Mouse (Mus musculus): ENCODE measurements around the gene Ptpro. TPM values are rescaled to one million over a fixed set of nuclear protein-coding genes. Genes with fewer than 3 reads are reported as not detected.

Gene Ptpro
- polyA plus RNA-seq, 1 experiment from 2014 or later: 10.4 TPM

GRCm38 (mm10) chr6:137364681-137365080, 112.6 kb downstream of the Ptpro start:
- no peak overlapping the region for H3K4me3 ChIP-seq
- peaks cover 10% of the 10 kb centered on the region for H3K4me1 ChIP-seq (replicated peaks)
- H3K27ac ChIP-seq: no peak overlapping the region
- no peaks in the 10 kb centered on the region for H3K9me3 ChIP-seq
- no peaks in the 10 kb centered on the region for H3K27me3 ChIP-seq (ENCODE audit: insufficient read depth, poor library complexity, severe bottlenecking)
- H3K36me3 ChIP-seq: no peaks in the 10 kb centered on the region
- DNase-seq (ENCODE audit: low spot score): no peak
- WGBS: 87% methylated on average over 5 of the region's 5 CpGs

- Histone ChIP-seq H3K9me3 (no peaks in the 10 kb centered on the region), H3K36me3 (no peaks in the 10 kb centered on the region), H3K4me1 (replicated peaks) (peaks cover 10% of the 10 kb centered on the region), H3K4me3 (no peak overlapping the region), H3K27me3 (ENCODE audit: insufficient read depth, poor library complexity, severe bottlenecking) (no peaks in the 10 kb centered on the region), H3K27ac (no peak overlapping the region)
- DNase-seq (ENCODE audit: low spot score): no peak
- WGBS: 79% methylated on average over 2 of the region's 2 CpGs
These were observed 113.5 kb downstream of the Ptpro start for GRCm38 (mm10) chr6:137365637-137366036.

GRCm38 (mm10) chr6:137370745-137371144, 118.6 kb downstream of the Ptpro start:
- Histone ChIP-seq H3K27me3 (ENCODE audit: insufficient read depth, poor library complexity, severe bottlenecking) (no peaks in the 10 kb centered on the region), H3K27ac (no peak overlapping the region), H3K4me1 (replicated peaks) (no peaks in the 10 kb centered on the region), H3K9me3 (no peaks in the 10 kb centered on the region), H3K36me3 (no peaks in the 10 kb centered on the region), H3K4me3 (no peak overlapping the region)
- WGBS: 67% methylated on average over 8 of the region's 8 CpGs
- no peak for DNase-seq (ENCODE audit: low spot score)

- H3K27ac ChIP-seq: no peak overlapping the region
- no peaks in the 10 kb centered on the region for H3K9me3 ChIP-seq
- H3K4me1 ChIP-seq (replicated peaks): no peaks in the 10 kb centered on the region
- no peaks in the 10 kb centered on the region for H3K36me3 ChIP-seq
- 66% methylated on average over 6 of the region's 6 CpGs for WGBS
- no peak for DNase-seq (ENCODE audit: low spot score)
- no peak overlapping the region for H3K4me3 ChIP-seq
- H3K27me3 ChIP-seq (ENCODE audit: insufficient read depth, poor library complexity, severe bottlenecking): no peaks in the 10 kb centered on the region
These were observed 119.3 kb downstream of the Ptpro start for GRCm38 (mm10) chr6:137371455-137371854.

GRCm38 (mm10) chr6:137373920-137374319, 121.8 kb downstream of the Ptpro start:
- H3K4me3 ChIP-seq: no peak overlapping the region
- H3K27me3 ChIP-seq (ENCODE audit: insufficient read depth, poor library complexity, severe bottlenecking): no peaks in the 10 kb centered on the region
- H3K4me1 ChIP-seq (replicated peaks): no peaks in the 10 kb centered on the region
- no peak for DNase-seq (ENCODE audit: low spot score)
- no peak overlapping the region for H3K27ac ChIP-seq
- H3K9me3 ChIP-seq: no peaks in the 10 kb centered on the region
- WGBS: 89% methylated on average over 6 of the region's 6 CpGs
- no peaks in the 10 kb centered on the region for H3K36me3 ChIP-seq

GRCm38 (mm10) chr6:137382546-137382945, 130.4 kb downstream of the Ptpro start:
- WGBS: 61% methylated on average over 9 of the region's 9 CpGs

GRCm38 (mm10) chr6:137386344-137386743, 134.2 kb downstream of the Ptpro start:
- Histone ChIP-seq H3K36me3 (peaks cover 7% of the 10 kb centered on the region; the same call in 1 of the 2 replicates), H3K4me1 (replicated peaks) (peaks cover 5% of the 10 kb centered on the region; the same call in 1 of the 2 replicates), H3K27ac (no peak overlapping the region), H3K9me3 (no peaks in the 10 kb centered on the region), H3K4me3 (no peak overlapping the region), H3K27me3 (ENCODE audit: insufficient read depth, poor library complexity, severe bottlenecking) (no peaks in the 10 kb centered on the region)
- DNase-seq (ENCODE audit: low spot score): no peak
- WGBS: 90% methylated on average over 4 of the region's 4 CpGs

More at GRCm38 (mm10) chr6:137382546-137382945, 130.4 kb downstream of the Ptpro start:
- Histone ChIP-seq H3K27me3 (ENCODE audit: insufficient read depth, poor library complexity, severe bottlenecking) (no peaks in the 10 kb centered on the region), H3K36me3 (peaks cover 7% of the 10 kb centered on the region; the same call in 1 of the 2 replicates), H3K27ac (no peak overlapping the region), H3K4me1 (replicated peaks) (peaks cover 5% of the 10 kb centered on the region; the same call in 1 of the 2 replicates), H3K9me3 (no peaks in the 10 kb centered on the region), H3K4me3 (no peak overlapping the region)
- DNase-seq (ENCODE audit: low spot score): no peak

GRCm38 (mm10) chr6:137386935-137387334, 134.8 kb downstream of the Ptpro start:
- no peak overlapping the region for H3K4me3 ChIP-seq
- no peak for DNase-seq (ENCODE audit: low spot score)
- 53% methylated on average over 4 of the region's 4 CpGs for WGBS

GRCm38 (mm10) chr6:137395075-137395474, 143.0 kb downstream of the Ptpro start:
- Histone ChIP-seq H3K9me3 (no peaks in the 10 kb centered on the region), H3K4me1 (replicated peaks) (no peaks in the 10 kb centered on the region), H3K36me3 (no peaks in the 10 kb centered on the region), H3K27me3 (ENCODE audit: insufficient read depth, poor library complexity, severe bottlenecking) (no peaks in the 10 kb centered on the region), H3K4me3 (no peak overlapping the region), H3K27ac (no peak overlapping the region)
- WGBS: 86% methylated on average over 7 of the region's 7 CpGs
- no peak for DNase-seq (ENCODE audit: low spot score)

More at GRCm38 (mm10) chr6:137386935-137387334, 134.8 kb downstream of the Ptpro start:
- Histone ChIP-seq H3K9me3 (no peaks in the 10 kb centered on the region), H3K27me3 (ENCODE audit: insufficient read depth, poor library complexity, severe bottlenecking) (no peaks in the 10 kb centered on the region), H3K36me3 (peaks cover 7% of the 10 kb centered on the region; the same call in 1 of the 2 replicates), H3K27ac (no peak overlapping the region), H3K4me1 (replicated peaks) (peaks cover 5% of the 10 kb centered on the region; the same call in 1 of the 2 replicates)

GRCm38 (mm10) chr6:137396106-137396793, 144.1 kb downstream of the Ptpro start:
- 87% methylated on average over 4 of the region's 4 CpGs for WGBS
- no peak overlapping the region for H3K27ac ChIP-seq
- H3K27me3 ChIP-seq (ENCODE audit: insufficient read depth, poor library complexity, severe bottlenecking): no peaks in the 10 kb centered on the region
- H3K36me3 ChIP-seq: no peaks in the 10 kb centered on the region
- no peak overlapping the region for H3K4me3 ChIP-seq
- no peak for DNase-seq (ENCODE audit: low spot score)
- no peaks in the 10 kb centered on the region for H3K4me1 ChIP-seq (replicated peaks)
- no peaks in the 10 kb centered on the region for H3K9me3 ChIP-seq

GRCm38 (mm10) chr6:137397358-137397757, 145.2 kb downstream of the Ptpro start:
- no peaks in the 10 kb centered on the region for H3K27me3 ChIP-seq (ENCODE audit: insufficient read depth, poor library complexity, severe bottlenecking)
- no peak overlapping the region for H3K27ac ChIP-seq
- H3K4me1 ChIP-seq (replicated peaks): peaks cover 8% of the 10 kb centered on the region
- H3K36me3 ChIP-seq: no peaks in the 10 kb centered on the region
- H3K9me3 ChIP-seq: no peaks in the 10 kb centered on the region
- no peak for DNase-seq (ENCODE audit: low spot score)
- 90% methylated on average over 2 of the region's 2 CpGs for WGBS
- H3K4me3 ChIP-seq: no peak overlapping the region

GRCm38 (mm10) chr6:137404196-137404595, 152.1 kb downstream of the Ptpro start:
- Histone ChIP-seq H3K4me3 (no peak overlapping the region), H3K4me1 (replicated peaks) (peaks cover 12% of the 10 kb centered on the region), H3K27me3 (ENCODE audit: insufficient read depth, poor library complexity, severe bottlenecking) (no peaks in the 10 kb centered on the region), H3K27ac (no peak overlapping the region), H3K36me3 (peaks cover 5% of the 10 kb centered on the region; the same call in 1 of the 2 replicates), H3K9me3 (no peaks in the 10 kb centered on the region)
- WGBS: 84% methylated on average over 4 of the region's 4 CpGs
- DNase-seq (ENCODE audit: low spot score): no peak

- H3K4me1 ChIP-seq (replicated peaks): peaks cover 12% of the 10 kb centered on the region
- WGBS: 90% methylated on average over 2 of the region's 2 CpGs
- no peak overlapping the region for H3K4me3 ChIP-seq
- no peaks in the 10 kb centered on the region for H3K27me3 ChIP-seq (ENCODE audit: insufficient read depth, poor library complexity, severe bottlenecking)
- no peak overlapping the region for H3K27ac ChIP-seq
- no peaks in the 10 kb centered on the region for H3K9me3 ChIP-seq
- DNase-seq (ENCODE audit: low spot score): no peak
- peaks cover 5% of the 10 kb centered on the region; the same call in 1 of the 2 replicates for H3K36me3 ChIP-seq
These were observed 153.6 kb downstream of the Ptpro start for GRCm38 (mm10) chr6:137405690-137406089.

Data from hindbrain, embryonic 10.5 days (tissue).